Mouse (Mus musculus) forebrain, embryonic 10.5 days (tissue): ENCODE measurements around the gene Cdyl. TPM values are rescaled to one million over a fixed set of nuclear protein-coding genes. Genes with fewer than 3 reads are reported as not detected.

Source experiments
- DNase-seq: peaks from one replicate; pipeline ENCODE4 v3.0.0-alpha.2; 2017; ENCODE audit warnings: low spot score; ENCODE audit errors: extremely low spot score
- H3K27ac ChIP-seq: fragments of 300-500 bp; sonication (generic); 2 replicates; pipeline ENCODE4 v1.5.1; 2016; ENCODE audit warnings: mild to moderate bottlenecking
- H3K27me3 ChIP-seq: fragments of 300-500 bp; sonication (generic); 2 replicates; pipeline ENCODE4 v1.6.1; 2016; ENCODE audit warnings: mild to moderate bottlenecking; ENCODE audit not compliant: poor library complexity, severe bottlenecking
- H3K36me3 ChIP-seq: fragments of 300-500 bp; sonication (generic); replicated peaks from 2 replicates; pipeline ENCODE4 v1.6.1; 2016; ENCODE audit warnings: mild to moderate bottlenecking, moderate library complexity
- H3K4me1 ChIP-seq: fragments of 300-500 bp; sonication (generic); 2 replicates; pipeline ENCODE4 v1.6.1; 2016
- H3K4me3 ChIP-seq: fragments of 300-500 bp; sonication (generic); 2 replicates; pipeline ENCODE4 v1.5.1; 2016; ENCODE audit warnings: mild to moderate bottlenecking, moderate library complexity
- H3K9me3 ChIP-seq: fragments of 300-500 bp; sonication (generic); 2 replicates; pipeline ENCODE4 v1.6.1; 2016; ENCODE audit warnings: mild to moderate bottlenecking, moderate library complexity
- WGBS: fragments of 180-500 bp; shearing (Covaris S2); methylation state at CpG from one replicate; pipeline ENCODE4 v1.1.7; 2016; 5-methylcytosine and 5-hydroxymethylcytosine counted together
- polyA plus RNA-seq: library from polyadenylated mRNA; unstranded; fragments of >200 nt; fragmentation: Nextera tagmentation; extraction: Ambion mirVana; gene quantifications from 2 replicates; pipeline ENCODE4 v1.2.1, GENCODE M21; 2016

Cdyl gene
- polyA plus RNA-seq, 1 experiment from 2014 or later: 10.9 TPM

DNA sequence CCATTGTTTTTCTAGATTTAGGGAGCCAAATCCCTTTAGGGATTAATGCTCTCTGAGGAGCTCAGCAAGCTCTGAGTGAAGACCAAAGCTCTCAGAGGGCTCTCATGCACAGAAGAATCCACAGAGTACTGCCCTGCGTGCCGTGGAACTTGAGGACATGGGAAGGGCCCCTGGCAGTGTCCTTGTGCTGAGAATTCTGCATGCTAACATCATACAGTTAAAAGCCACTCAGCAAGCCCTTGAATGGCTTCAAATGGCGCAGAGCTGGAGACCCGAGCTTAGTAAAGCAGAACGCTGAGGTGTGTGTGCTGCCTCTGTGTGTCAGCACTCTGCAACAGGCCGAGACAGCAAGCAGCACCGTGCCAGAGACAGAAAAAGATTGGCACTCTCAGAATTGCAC is 183.8 kb downstream of the Cdyl start:
- Histone ChIP-seq H3K4me1 (peaks cover 7% of the 10 kb centered on the region; the same call in 1 of the 2 replicates), H3K27me3 (no peaks in the 10 kb centered on the region)
- no peak for DNase-seq

GRCm38 (mm10) chr13:35845306-35845705 is 185.7 kb downstream of the Cdyl start:
- DNase-seq: no peak
- H3K27ac ChIP-seq: no peak overlapping the region
- no peak overlapping the region for H3K4me3 ChIP-seq
- WGBS: 80% methylated on average over 3 of the region's 3 CpGs
- H3K27me3 ChIP-seq: no peaks in the 10 kb centered on the region
- peaks cover 7% of the 10 kb centered on the region; the same call in 1 of the 2 replicates for H3K4me1 ChIP-seq
- H3K9me3 ChIP-seq: no peaks in the 10 kb centered on the region
- H3K36me3 ChIP-seq: peaks cover 11% of the 10 kb centered on the region

More for the DNA sequence above, 183.8 kb downstream of the Cdyl start:
- H3K4me3 ChIP-seq: no peak overlapping the region
- WGBS: 73% methylated on average over 7 of the region's 7 CpGs
- H3K36me3 ChIP-seq: peaks cover 13% of the 10 kb centered on the region
- H3K9me3 ChIP-seq: no peaks in the 10 kb centered on the region
- H3K27ac ChIP-seq: no peak overlapping the region

DNA sequence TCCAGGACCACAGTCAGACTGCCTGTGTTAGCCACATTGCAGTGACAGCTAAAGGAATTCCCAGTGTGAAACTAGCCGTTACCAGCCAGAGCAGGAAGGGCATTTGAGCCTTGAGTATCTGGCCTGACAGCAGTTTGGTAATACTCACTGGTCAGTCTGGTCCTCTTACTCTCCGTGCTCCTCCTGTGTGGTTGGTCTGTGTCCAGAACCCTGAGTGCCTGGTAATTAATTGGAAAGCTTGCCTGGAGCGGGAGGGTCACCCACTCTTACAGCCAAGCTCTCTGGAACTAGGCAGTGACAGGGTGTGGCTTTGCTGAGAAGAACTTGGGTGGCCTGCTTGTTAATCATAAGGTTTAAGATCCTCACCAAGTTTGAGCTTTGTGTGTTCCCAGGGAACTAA is 189.1 kb downstream of the Cdyl start:
- no peak overlapping the region for H3K4me3 ChIP-seq
- no peaks in the 10 kb centered on the region for H3K27me3 ChIP-seq
- no peaks in the 10 kb centered on the region for H3K9me3 ChIP-seq
- no peak for DNase-seq
- H3K27ac ChIP-seq: no peak overlapping the region
- H3K36me3 ChIP-seq: no peaks in the 10 kb centered on the region
- H3K4me1 ChIP-seq: peaks cover 13% of the 10 kb centered on the region
- WGBS: 92% methylated on average over 3 of the region's 3 CpGs

GRCm38 (mm10) chr13:35851581-35851980 is 191.9 kb downstream of the Cdyl start:
- peaks cover 9% of the 10 kb centered on the region for H3K4me1 ChIP-seq
- DNase-seq: no peak
- no peaks in the 10 kb centered on the region for H3K27me3 ChIP-seq

DNA sequence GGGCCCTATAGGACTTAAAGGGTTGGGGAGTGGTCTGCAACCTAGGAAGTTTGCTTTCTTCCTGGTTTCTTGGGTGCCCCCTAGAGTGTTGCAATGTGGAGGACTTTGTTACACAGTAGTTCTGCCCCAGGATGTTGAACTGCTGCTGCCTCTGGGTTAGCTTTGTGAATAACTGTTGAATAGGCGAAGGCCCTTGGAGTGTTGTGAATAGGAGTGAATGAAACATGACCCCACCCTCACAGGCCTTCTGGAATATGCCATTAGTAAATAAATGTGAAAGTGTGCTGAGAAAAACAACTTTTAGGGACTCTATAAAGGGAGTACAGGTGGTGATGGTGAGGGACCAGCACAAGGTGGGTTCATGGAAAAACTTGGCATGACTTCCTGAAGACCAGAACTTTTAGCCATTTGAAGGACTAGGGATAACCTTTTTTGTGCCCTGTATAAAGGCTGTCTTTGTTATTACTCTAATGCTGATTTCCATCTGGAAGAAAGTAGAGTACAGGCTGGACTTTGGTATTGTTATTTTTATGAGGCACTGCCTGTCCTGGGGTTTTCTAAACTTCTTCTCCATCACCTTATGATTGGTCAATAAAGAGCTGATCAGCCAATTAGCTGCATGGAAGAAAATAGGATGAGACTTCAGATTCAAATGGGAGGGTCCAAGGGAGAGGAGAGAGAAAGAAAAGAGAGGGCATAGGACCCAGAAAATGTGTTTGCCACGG is 193.4 kb downstream of the Cdyl start:
- H3K4me3 ChIP-seq: no peak overlapping the region
- H3K4me1 ChIP-seq: peaks cover 9% of the 10 kb centered on the region
- no peaks in the 10 kb centered on the region for H3K27me3 ChIP-seq
- H3K36me3 ChIP-seq: peaks cover 10% of the 10 kb centered on the region
- peak overlapping the region; percentile 40; the same call in 1 of the 2 replicates for H3K27ac ChIP-seq
- WGBS: 81% methylated on average over 2 of the region's 2 CpGs
- DNase-seq: no peak
- H3K9me3 ChIP-seq: no peaks in the 10 kb centered on the region

More at GRCm38 (mm10) chr13:35851581-35851980, 191.9 kb downstream of the Cdyl start:
- Histone ChIP-seq H3K4me3 (no peak overlapping the region), H3K9me3 (no peaks in the 10 kb centered on the region), H3K36me3 (peaks cover 1% of the 10 kb centered on the region), H3K27ac (no peak overlapping the region)
- 96% methylated on average over 6 of the region's 6 CpGs for WGBS

DNA sequence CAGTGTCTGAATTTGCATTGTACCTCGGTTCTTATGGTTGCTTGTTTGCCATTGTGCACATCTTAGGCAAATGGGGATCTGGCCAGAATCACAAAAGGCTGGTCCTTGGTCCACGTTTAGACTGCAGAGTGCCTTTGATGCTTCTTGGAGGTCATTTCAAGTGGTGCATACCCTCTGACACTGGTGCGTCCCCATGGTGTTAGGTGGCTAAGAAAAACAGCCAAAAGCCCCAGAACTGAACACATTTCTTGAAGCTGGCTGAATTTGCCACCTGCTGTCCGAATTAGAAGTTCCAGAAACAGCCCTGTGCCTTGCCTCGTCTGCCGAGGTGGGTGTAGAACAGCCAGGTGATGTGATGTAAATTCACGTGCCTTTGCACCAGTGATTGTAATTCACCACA is 197.9 kb downstream of the Cdyl start:
- no peaks in the 10 kb centered on the region for H3K27me3 ChIP-seq
- H3K9me3 ChIP-seq: no peaks in the 10 kb centered on the region
- no peak overlapping the region for H3K4me3 ChIP-seq
- WGBS: 85% methylated on average over 7 of the region's 7 CpGs
- peaks cover 17% of the 10 kb centered on the region for H3K36me3 ChIP-seq
- DNase-seq: no peak
- no peak overlapping the region for H3K27ac ChIP-seq
- H3K4me1 ChIP-seq: peaks cover 8% of the 10 kb centered on the region

- WGBS: 84% methylated on average over 8 of the region's 8 CpGs
- no peak overlapping the region for H3K27ac ChIP-seq
- no peaks in the 10 kb centered on the region for H3K27me3 ChIP-seq
- H3K4me3 ChIP-seq: no peak overlapping the region
- no peaks in the 10 kb centered on the region for H3K4me1 ChIP-seq
- no peaks in the 10 kb centered on the region for H3K9me3 ChIP-seq
- no peak for DNase-seq
- peaks cover 49% of the 10 kb centered on the region for H3K36me3 ChIP-seq
Measured at GRCm38 (mm10) chr13:35860916-35861315, 201.3 kb downstream of the Cdyl start.

DNA sequence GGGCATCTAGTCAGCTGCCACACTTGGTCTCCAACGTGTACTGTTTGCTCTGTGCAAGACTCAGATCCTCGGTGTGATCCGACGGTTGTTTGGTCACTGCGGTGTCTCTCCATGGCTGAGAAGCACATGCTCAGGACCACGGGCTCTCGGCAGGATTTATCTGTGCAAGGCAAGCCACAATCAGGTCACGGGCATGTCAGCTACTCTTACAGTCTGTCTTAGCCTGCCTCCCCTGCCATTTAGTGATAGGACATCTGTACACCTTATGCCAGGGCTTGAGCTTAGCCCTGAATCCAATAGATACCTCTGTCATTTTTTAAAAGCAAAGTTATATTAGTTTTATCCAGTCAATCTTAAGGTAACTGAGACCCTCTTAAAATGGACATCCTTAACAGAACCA is 211.0 kb downstream of the Cdyl start:
- H3K9me3 ChIP-seq: no peaks in the 10 kb centered on the region
- H3K36me3 ChIP-seq: peaks cover 43% of the 10 kb centered on the region
- H3K27ac ChIP-seq: no peak overlapping the region
- WGBS: 91% methylated on average over 8 of the region's 8 CpGs
- no peak for DNase-seq
- H3K4me1 ChIP-seq: no peaks in the 10 kb centered on the region
- no peaks in the 10 kb centered on the region for H3K27me3 ChIP-seq
- H3K4me3 ChIP-seq: no peak overlapping the region

- 93% methylated on average over 3 of the region's 3 CpGs for WGBS
- no peak overlapping the region for H3K27ac ChIP-seq
Measured at GRCm38 (mm10) chr13:35871107-35871506, 211.5 kb downstream of the Cdyl start.

DNA sequence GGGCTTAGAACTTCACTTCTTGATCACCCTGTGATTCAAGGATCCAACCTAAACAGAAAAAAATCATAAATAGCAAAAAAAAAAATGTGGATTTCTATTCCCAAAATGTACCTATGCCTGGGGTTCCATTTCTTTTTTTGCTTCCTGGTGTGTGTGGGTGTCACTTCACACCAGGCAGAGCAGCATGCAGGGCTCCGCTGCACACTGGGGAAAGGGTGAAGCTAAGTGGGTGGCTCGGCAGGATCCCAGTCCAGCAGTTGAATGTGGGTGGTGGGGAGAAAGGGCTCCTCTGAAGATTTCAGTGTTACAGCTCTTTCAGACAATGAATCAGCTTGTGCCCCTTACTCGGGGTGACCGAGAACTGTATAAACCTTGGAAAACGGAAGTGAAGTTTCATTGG is 215.8 kb downstream of the Cdyl start:
- no peak for DNase-seq
- H3K27me3 ChIP-seq: no peaks in the 10 kb centered on the region
- H3K36me3 ChIP-seq: peaks cover 20% of the 10 kb centered on the region
- no peaks in the 10 kb centered on the region for H3K4me1 ChIP-seq
- H3K4me3 ChIP-seq: no peak overlapping the region
- H3K9me3 ChIP-seq: no peaks in the 10 kb centered on the region
- WGBS: 92% methylated on average over 5 of the region's 5 CpGs
- no peak overlapping the region for H3K27ac ChIP-seq

More at GRCm38 (mm10) chr13:35871107-35871506, 211.5 kb downstream of the Cdyl start:
- no peak for DNase-seq
- Histone ChIP-seq H3K36me3 (peaks cover 39% of the 10 kb centered on the region), H3K9me3 (no peaks in the 10 kb centered on the region), H3K4me1 (no peaks in the 10 kb centered on the region), H3K27me3 (no peaks in the 10 kb centered on the region), H3K4me3 (no peak overlapping the region)

- H3K9me3 ChIP-seq: no peaks in the 10 kb centered on the region
- no peak for DNase-seq
- H3K4me3 ChIP-seq: no peak overlapping the region
- H3K27me3 ChIP-seq: no peaks in the 10 kb centered on the region
- H3K36me3 ChIP-seq: peaks cover 5% of the 10 kb centered on the region
- no peak overlapping the region for H3K27ac ChIP-seq
- WGBS: 85% methylated on average over 1 of the region's 1 CpGs
- H3K4me1 ChIP-seq: no peaks in the 10 kb centered on the region
Measured at GRCm38 (mm10) chr13:35878282-35878681, 218.6 kb downstream of the Cdyl start.

- Histone ChIP-seq H3K4me1 (no peaks in the 10 kb centered on the region), H3K4me3 (no peak overlapping the region), H3K27ac (no peak overlapping the region), H3K9me3 (no peaks in the 10 kb centered on the region), H3K36me3 (peaks cover 4% of the 10 kb centered on the region), H3K27me3 (no peaks in the 10 kb centered on the region)
- DNase-seq: no peak
- 65% methylated on average over 5 of the region's 5 CpGs for WGBS
Measured at GRCm38 (mm10) chr13:35879068-35879467, 219.4 kb downstream of the Cdyl start.

- H3K4me1 ChIP-seq: peaks cover 3% of the 10 kb centered on the region; the same call in 1 of the 2 replicates
- WGBS: 86% methylated on average over 5 of the region's 5 CpGs
- no peaks in the 10 kb centered on the region for H3K27me3 ChIP-seq
- DNase-seq: no peak
- no peaks in the 10 kb centered on the region for H3K36me3 ChIP-seq
- H3K9me3 ChIP-seq: no peaks in the 10 kb centered on the region
- no peak overlapping the region for H3K4me3 ChIP-seq
- H3K27ac ChIP-seq: no peak overlapping the region
Measured at GRCm38 (mm10) chr13:35879519-35879918, 219.9 kb downstream of the Cdyl start.
